Mouse (Mus musculus) intestine, embryonic 14.5 days (tissue): Measurements from ENCODE around the gene Pabpc4. TPM values are rescaled to one million over a fixed set of nuclear protein-coding genes. Genes with fewer than 3 reads are reported as not detected.

Source experiments
- ATAC-seq: fragments of 200-750 bp; cut with Nextera tagmentation; replicated peaks from 2 replicates; pipeline ENCODE4 v1.8.0; 2017; ENCODE audit warnings: low read depth, moderate number of reproducible peaks, moderate TSS enrichment, moderate library complexity; ENCODE audit not compliant: low FRiP score, low TSS enrichment
- DNase-seq: peaks from one replicate; pipeline ENCODE4 v3.0.0-alpha.2; 2018; ENCODE audit warnings: low spot score
- H3K27ac ChIP-seq: fragments of 300-500 bp; sonication (generic); 2 replicates; pipeline ENCODE4 v1.5.1; 2014; ENCODE audit warnings: low read depth, mild to moderate bottlenecking, control low read depth
- H3K27me3 ChIP-seq: fragments of 300-500 bp; sonication (generic); replicated peaks from 2 replicates; pipeline ENCODE4 v1.6.1; 2014; ENCODE audit warnings: low read length, control low read depth; ENCODE audit not compliant: control insufficient read depth, insufficient read depth
- H3K36me3 ChIP-seq: fragments of 300-500 bp; sonication (generic); 2 replicates; pipeline ENCODE4 v1.6.1; 2014; ENCODE audit warnings: low read length, control low read depth; ENCODE audit not compliant: control insufficient read depth, insufficient read depth
- H3K4me1 ChIP-seq: fragments of 300-500 bp; sonication (generic); replicated peaks from 2 replicates; pipeline ENCODE4 v1.6.1; 2014; ENCODE audit warnings: low read length, control low read depth, mixed read lengths; ENCODE audit not compliant: control insufficient read depth, insufficient read depth
- H3K4me2 ChIP-seq: fragments of 300-500 bp; sonication (generic); 2 replicates; pipeline ENCODE4 v1.6.1; 2014; ENCODE audit warnings: low read length
- H3K4me3 ChIP-seq: fragments of 300-500 bp; sonication (generic); 2 replicates; pipeline ENCODE4 v1.5.1; 2014; ENCODE audit warnings: low read depth, low read length, control low read depth, mixed read lengths
- H3K9ac ChIP-seq: fragments of 300-500 bp; sonication (generic); 2 replicates; pipeline ENCODE4 v1.6.1; 2014; ENCODE audit warnings: mild to moderate bottlenecking, low read length
- H3K9me3 ChIP-seq: fragments of 300-500 bp; sonication (generic); 2 replicates; pipeline ENCODE4 v1.6.1; 2016; ENCODE audit warnings: low read length, control low read depth; ENCODE audit not compliant: control insufficient read depth
- WGBS: fragments of 180-500 bp; shearing (Covaris S2); extraction: QIAGEN DNeasy Blood & Tissue Kit; methylation state at CpG from one replicate; pipeline ENCODE4 v1.1.7; 2014; 5-methylcytosine and 5-hydroxymethylcytosine counted together
- polyA plus RNA-seq: library from polyadenylated mRNA; unstranded; fragments of >200 nt; fragmentation: Nextera tagmentation; extraction: Ambion mirVana; gene quantifications from 2 replicates; pipeline ENCODE4 v1.2.1, GENCODE M21; 2014

Pabpc4 gene
- polyA plus RNA-seq, 1 experiment from 2014 or later: 72.2 TPM

GRCm38 (mm10) chr4:123227707-123228106 lies 34.4 kb upstream of the Pabpc4 start:
- Histone ChIP-seq H3K36me3 (no peaks in the 10 kb centered on the region), H3K4me1 (peaks cover 32% of the 10 kb centered on the region), H3K4me2 (no peak overlapping the region), H3K27me3 (no peaks in the 10 kb centered on the region), H3K4me3 (no peak overlapping the region), H3K27ac (peak overlapping the region; percentile 20), H3K9ac (no peak overlapping the region), H3K9me3 (no peaks in the 10 kb centered on the region)
- peak; percentile 9; the same call in 1 of the 2 replicates for ATAC-seq
- no peak for DNase-seq
- WGBS: 29% methylated on average over 4 of the region's 4 CpGs

GRCm38 (mm10) chr4:123228270-123228669 lies 33.9 kb upstream of the Pabpc4 start:
- no peak overlapping the region for H3K4me2 ChIP-seq
- no peak overlapping the region for H3K4me3 ChIP-seq
- H3K4me1 ChIP-seq: peaks cover 34% of the 10 kb centered on the region
- no peaks in the 10 kb centered on the region for H3K36me3 ChIP-seq
- H3K27ac ChIP-seq: peak overlapping the region; percentile 20
- no peak overlapping the region for H3K9ac ChIP-seq
- WGBS: 27% methylated on average over 2 of the region's 2 CpGs
- ATAC-seq (no peak), DNase-seq (no peak)
- H3K27me3 ChIP-seq: no peaks in the 10 kb centered on the region
- H3K9me3 ChIP-seq: no peaks in the 10 kb centered on the region

- no peaks in the 10 kb centered on the region for H3K36me3 ChIP-seq
- no peak for ATAC-seq
- H3K9me3 ChIP-seq: no peaks in the 10 kb centered on the region
- no peak for DNase-seq
- WGBS: 52% methylated on average over 11 of the region's 11 CpGs
- no peak overlapping the region for H3K4me3 ChIP-seq
- H3K9ac ChIP-seq: no peak overlapping the region
- H3K4me1 ChIP-seq: peaks cover 40% of the 10 kb centered on the region
- H3K4me2 ChIP-seq: no peak overlapping the region
- no peaks in the 10 kb centered on the region; the same call in 1 of the 2 replicates for H3K27me3 ChIP-seq
- H3K27ac ChIP-seq: peak overlapping the region; percentile 20; the same call in 1 of the 2 replicates
Observed at GRCm38 (mm10) chr4:123229166-123229565, 33.0 kb upstream of the Pabpc4 start.

GRCm38 (mm10) chr4:123232841-123233240 lies 29.3 kb upstream of the Pabpc4 start:
- Histone ChIP-seq H3K4me1 (peaks cover 35% of the 10 kb centered on the region), H3K4me2 (no peak overlapping the region), H3K27ac (no peak overlapping the region), H3K9me3 (no peaks in the 10 kb centered on the region), H3K27me3 (peaks cover 7% of the 10 kb centered on the region), H3K9ac (no peak overlapping the region), H3K36me3 (no peaks in the 10 kb centered on the region), H3K4me3 (no peak overlapping the region; the same call in 1 of the 2 replicates)
- ATAC-seq (no peak), DNase-seq (no peak)
- 71% methylated on average over 3 of the region's 3 CpGs for WGBS

- no peaks in the 10 kb centered on the region for H3K36me3 ChIP-seq
- peaks cover 7% of the 10 kb centered on the region for H3K27me3 ChIP-seq
- H3K4me2 ChIP-seq: peak within 1 kb of the TSS; percentile 87
- DNase-seq (peak; percentile 74), ATAC-seq (peak; percentile 72)
- under 1% methylated on average over 49 of the region's 52 CpGs for WGBS
- H3K4me3 ChIP-seq: peak within 1 kb of the TSS; percentile 46
- H3K27ac ChIP-seq: peak within 1 kb of the TSS; percentile 22; the same call in 1 of the 2 replicates
- H3K4me1 ChIP-seq: peaks cover 28% of the 10 kb centered on the region
- peak within 1 kb of the TSS; percentile 39 for H3K9ac ChIP-seq
- no peaks in the 10 kb centered on the region for H3K9me3 ChIP-seq
Observed at GRCm38 (mm10) chr4:123233492-123234084, 28.6 kb upstream of the Pabpc4 start, which contains the start of gene Heyl. Gene Heyl (plus strand): TSS chr4:123233556.

GRCm38 (mm10) chr4:123235835-123236430 lies 26.2 kb upstream of the Pabpc4 start:
- no peak for ATAC-seq
- no peaks in the 10 kb centered on the region for H3K9me3 ChIP-seq
- no peaks in the 10 kb centered on the region for H3K36me3 ChIP-seq
- H3K4me3 ChIP-seq: no peak overlapping the region
- H3K27ac ChIP-seq: 0 out of 2 replicates have a peak overlapping the region, but pooled peaks have one; percentile 2
- 73% methylated on average over 9 of the region's 9 CpGs for WGBS
- H3K9ac ChIP-seq: no peak overlapping the region
- H3K4me2 ChIP-seq: peak overlapping the region; percentile 20
- peaks cover 16% of the 10 kb centered on the region for H3K27me3 ChIP-seq
- H3K4me1 ChIP-seq: peaks cover 28% of the 10 kb centered on the region
- DNase-seq: no peak

- Histone ChIP-seq H3K4me2 (peak overlapping the region; percentile 27), H3K36me3 (no peaks in the 10 kb centered on the region), H3K4me1 (peaks cover 28% of the 10 kb centered on the region), H3K9me3 (no peaks in the 10 kb centered on the region), H3K4me3 (no peak overlapping the region), H3K27ac (0 out of 2 replicates have a peak overlapping the region, but pooled peaks have one; percentile 2), H3K27me3 (peaks cover 16% of the 10 kb centered on the region), H3K9ac (no peak overlapping the region)
- WGBS: 78% methylated on average over 13 of the region's 13 CpGs
- ATAC-seq: no peak
- no peak for DNase-seq
Observed at GRCm38 (mm10) chr4:123236431-123237031, 25.6 kb upstream of the Pabpc4 start.

GRCm38 (mm10) chr4:123237386-123238266 lies 24.5 kb upstream of the Pabpc4 start:
- 65% methylated on average over 6 of the region's 6 CpGs for WGBS
- ATAC-seq (no peak), DNase-seq (no peak)
- peaks cover 28% of the 10 kb centered on the region for H3K4me1 ChIP-seq
- 0 out of 2 replicates have a peak overlapping the region, but pooled peaks have one; percentile 2 for H3K27ac ChIP-seq
- peak overlapping the region; percentile 27; the same call in 1 of the 2 replicates for H3K4me2 ChIP-seq
- H3K27me3 ChIP-seq: peaks cover 16% of the 10 kb centered on the region
- no peak overlapping the region for H3K9ac ChIP-seq
- no peaks in the 10 kb centered on the region for H3K9me3 ChIP-seq
- H3K4me3 ChIP-seq: no peak overlapping the region
- H3K36me3 ChIP-seq: 0 out of 2 replicates have a peak, but pooled peaks cover 4% of the 10 kb centered on the region
